Mouse (Mus musculus) left cerebral cortex, adult 2 months (tissue): ENCODE data around the gene Zmym5. TPM values are rescaled to one million over a fixed set of nuclear protein-coding genes. Genes with fewer than 3 reads are reported as not detected.

Experiments used
- DNase-seq, 2 experiments: peaks; one replicate each; pipeline ENCODE4 v3.0.0; 2021 to 2022; ENCODE audit warnings: low spot score in 2 of 2, mixed read lengths in 1 of 2; ENCODE audit errors: extremely low spot score in 1 of 2
- H3K27ac ChIP-seq: fragments of 200-600 bp; 2 replicates; pipeline ENCODE4 v1.8.1; 2022
- H3K4me3 ChIP-seq: fragments of 200-600 bp; 2 replicates; pipeline ENCODE4 v1.8.1; 2022
- CTCF ChIP-seq: fragments of 200-600 bp; IDR thresholded peaks from 2 replicates; pipeline ENCODE4 v1.8.1; 2022; ENCODE audit warnings: antibody characterized with exemption, mild to moderate bottlenecking, moderate library complexity
- intact Hi-C: fragments of 180-260 bp; cut with DNase I; formaldehyde crosslinking; loops from one replicate; pipeline ENCODE4 v1.15.1; 2025
- total RNA-seq, 2 experiments: library from RNA; stranded (reverse); gene quantifications; 2 replicates each; pipeline ENCODE4 v1.2.3; 2021

The Zmym5 gene
- total RNA-seq, 2 experiments from 2014 or later: 29.3 to 30.4 TPM

DNA sequence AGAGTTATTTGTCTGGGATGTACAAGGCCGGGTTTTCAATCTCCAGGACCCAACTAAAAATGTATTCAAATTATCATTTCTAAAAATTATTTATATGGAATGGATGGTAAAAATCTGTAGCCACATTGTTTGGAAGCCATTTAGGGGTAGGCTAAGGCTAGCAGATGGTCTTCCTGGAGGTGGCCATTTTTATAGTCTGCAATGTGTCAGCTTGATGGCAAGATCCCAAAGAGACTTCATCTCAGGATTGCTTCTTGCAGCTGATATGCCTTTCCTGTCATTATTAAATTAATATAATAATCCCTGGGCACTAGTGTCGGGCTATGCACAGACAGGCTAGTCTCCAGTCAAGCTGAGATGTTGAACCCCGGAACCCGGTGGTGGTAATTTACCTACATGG, 60.2 kb downstream of the Zmym5 start:
- Histone ChIP-seq H3K4me3 (no peak overlapping the region), H3K27ac (no peak overlapping the region)
- no peak for DNase-seq
- intact Hi-C loops: no loop called here
- TF ChIP-seq CTCF: no peak

Other genes starting within 250 kb of the Zmym5 start
- 1 to 10 TPM; 2.3 to 3.5 TPM for gene Cenpj, start 236.3 kb downstream of the Zmym5 start, total RNA-seq
- gene Parp4, start 236.1 kb downstream of the Zmym5 start, total RNA-seq: 1 to 10 TPM; 4.6 to 5.8 TPM
- gene Mphosph8, start 143.5 kb downstream of the Zmym5 start, total RNA-seq: 10 to 100 TPM; 47.7 to 61.4 TPM
- 10 to 100 TPM; 54.8 to 60.5 TPM for gene Pspc1, start 33.4 kb downstream of the Zmym5 start, total RNA-seq
- gene Zmym2, start 74.9 kb upstream of the Zmym5 start, total RNA-seq: 10 to 100 TPM; 91.5 to 93.8 TPM
- gene Gja3, start 246.4 kb upstream of the Zmym5 start, total RNA-seq: under 1 TPM in 1 of 2 experiments, not detected in 1; 0.12 TPM